In genomic region chr15:97781961-97782748, GRCm38 (mm10) we compare ENCODE assay signal across 8 mouse cellular contexts. TPM values are rescaled to one million over a fixed set of nuclear protein-coding genes. Genes with fewer than 3 reads are reported as not detected.
DNase-seq lines count a peak whose midpoint lies in the region; ATAC-seq lines count a peak whose summit lies in the region.

No protein-coding gene starts in this region.

- H3K27me3 ChIP-seq in kidney, embryonic 16.5 days (ENCODE audit: insufficient read depth, low read length), result no peaks in the 10 kb centered on the region

- H3K4me1 ChIP-seq in kidney, embryonic 16.5 days (ENCODE audit: insufficient read depth, low read length), result peaks cover 67% of the 10 kb centered on the region

- peak; percentile 10 for DNase-seq in thymus, postnatal 14 days
- no peak for DNase-seq in thymus, postnatal 25 days
- peak; percentile 65 for DNase-seq in gastrocnemius, postnatal 14 days
- peak; percentile 68 for DNase-seq in neural tube, embryonic 10.5 days (ENCODE audit: extremely low spot score, low spot score)
- no peak for DNase-seq in layer of hippocampus, adult 18-20 months (ENCODE audit: low spot score in 2 of 2)
- no peak for DNase-seq in cerebellum, adult 11 months

- H3K9ac ChIP-seq in kidney, embryonic 16.5 days (replicated peaks; ENCODE audit: low read length), result no peak overlapping the region; the same call in 1 of the 2 replicates

- no peaks in the 10 kb centered on the region for H3K36me3 ChIP-seq in kidney, embryonic 16.5 days (ENCODE audit: insufficient read depth, low read length)

- no peaks in the 10 kb centered on the region for H3K9me3 ChIP-seq in kidney, embryonic 16.5 days (ENCODE audit: low read length)

- peak overlapping the region; percentile 45 for H3K4me2 ChIP-seq in kidney, embryonic 16.5 days (replicated peaks; ENCODE audit: low read depth, low read length)

- peak overlapping the region; percentile 77 for H3K27ac ChIP-seq in kidney, embryonic 16.5 days (ENCODE audit: low read length)

- peak overlapping the region; percentile 20 for H3K4me3 ChIP-seq in kidney, embryonic 16.5 days (ENCODE audit: low read length)

- peak; percentile 33; the same call in 1 of the 2 replicates for ATAC-seq in kidney, embryonic 16.5 days (ENCODE audit: low FRiP score, low TSS enrichment)
- no peak for ATAC-seq in inflammation-experienced regulatory T-cells, adult 6 months

- intact Hi-C loops in gastrocnemius, postnatal 14 days (cut with DNase I; ENCODE audit: low total_unique reads), result no loop called here

- WGBS in kidney, embryonic 16.5 days, result 12% methylated on average over 24 of the region's 24 CpGs

RNA-seq across cellular contexts. Expression of gene Slc48a1, which starts 3.8 kb away (rescaled TPM):
- 10 to 100 TPM; 39.9 to 40.3 TPM for total RNA-seq in gastrocnemius, postnatal 14 days (2021)
- polyA plus RNA-seq in kidney, embryonic 16.5 days (2015; fragmentation: Nextera tagmentation; extraction: Ambion mirVana), result 81.7 and 81.9 TPM in 2 replicates
- polyA plus RNA-seq in inflammation-experienced regulatory T-cells, adult 6 months (2017; shearing (Covaris generic)), result 10 to 100 TPM; 30.1 to 34.1 (median 30.8) TPM
- 100 to 1,000 TPM; 138 to 140 TPM for total RNA-seq in layer of hippocampus, adult 18-20 months (2021)

RNA-seq across cellular contexts. Expression of gene Rapgef3, which starts 14.4 kb away (rescaled TPM):
- 1 to 10 TPM; 6.2 to 9.7 TPM for total RNA-seq in gastrocnemius, postnatal 14 days (2021)
- 36.3 and 36.4 TPM in 2 replicates for polyA plus RNA-seq in kidney, embryonic 16.5 days (2015; fragmentation: Nextera tagmentation; extraction: Ambion mirVana)
- not detected for polyA plus RNA-seq in inflammation-experienced regulatory T-cells, adult 6 months (2017; shearing (Covaris generic))
- 10 to 100 TPM; 50.0 to 52.0 TPM for total RNA-seq in layer of hippocampus, adult 18-20 months (2021)

RNA-seq across cellular contexts. Expression of gene Endou, which starts 51.0 kb away (rescaled TPM):
- total RNA-seq in gastrocnemius, postnatal 14 days (2021), result under 1 TPM; 0.49 to 0.60 TPM
- 0.45 and 0.60 TPM in 2 replicates for polyA plus RNA-seq in kidney, embryonic 16.5 days (2015; fragmentation: Nextera tagmentation; extraction: Ambion mirVana)
- polyA plus RNA-seq in inflammation-experienced regulatory T-cells, adult 6 months (2017; shearing (Covaris generic)), result not detected
- total RNA-seq in layer of hippocampus, adult 18-20 months (2021), result 1 to 10 TPM; 1.2 TPM

Comparison
In these comparisons a context has a peak if more than half of its experiments do, and no peak if none do; other contexts are left out.
1. DNase-seq: peak in thymus, postnatal 14 days (single experiment), gastrocnemius, postnatal 14 days (single experiment) and neural tube, embryonic 10.5 days (single experiment); none in thymus, postnatal 25 days (single experiment), layer of hippocampus, adult 18-20 months (0 of 2) and cerebellum, adult 11 months (single experiment).
2. RNA of gene Rapgef3, which starts 14.4 kb away (total RNA-seq): 50.0 to 52.0 TPM in layer of hippocampus, adult 18-20 months; 6.2 to 9.7 TPM in gastrocnemius, postnatal 14 days; every median in the first group is over 4 times any median in the second.